ENCODE assay signal across 9 mouse cellular contexts in the genomic region with DNA sequence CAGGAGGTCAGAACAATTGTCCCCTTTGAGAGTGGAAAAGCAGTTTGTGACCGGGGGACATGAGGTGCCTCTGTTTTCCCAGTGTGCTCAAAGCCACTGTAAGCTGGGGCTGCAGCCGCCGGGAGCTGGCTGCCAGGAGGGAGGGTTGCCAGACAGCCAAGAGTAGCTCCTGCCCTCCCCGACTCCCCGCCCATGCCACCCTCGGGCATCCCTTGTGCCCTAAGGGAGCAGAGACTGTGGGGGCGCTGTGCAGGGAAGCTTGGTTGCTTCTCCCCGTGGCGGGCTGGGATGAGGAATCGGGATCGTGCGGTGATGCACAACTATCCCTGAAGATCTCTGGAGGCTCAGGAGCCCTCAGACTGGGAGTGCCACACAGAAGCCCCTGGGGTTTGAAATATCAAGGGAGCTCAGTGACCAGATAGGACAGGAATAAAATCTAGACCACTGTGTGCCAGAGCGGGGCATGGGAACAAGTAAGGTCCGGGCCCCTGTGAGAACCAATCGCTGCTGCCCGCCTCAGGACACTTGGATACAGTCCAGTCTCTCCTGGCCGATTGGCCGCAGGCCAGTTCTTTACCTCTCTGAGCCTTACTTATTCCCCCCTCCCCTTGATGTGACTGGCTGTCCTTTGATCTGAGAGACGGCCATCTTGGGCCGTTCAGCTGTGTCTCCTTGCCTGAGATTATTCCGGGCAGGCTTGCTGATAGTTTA. TPM values are rescaled to one million over a fixed set of nuclear protein-coding genes. Genes with fewer than 3 reads are reported as not detected.
DNase-seq lines count a peak whose midpoint lies in the region; ATAC-seq and TF ChIP-seq lines count a peak whose summit lies in the region.
"Had no signal": no experiment of that assay in that cellular context is flagged by ENCODE, and none has a peak within 500 bp of the region (broad histone marks: within the 10 kb centered on the region; RNA-seq: fewer than 3 reads in every experiment).

No protein-coding gene starts in this region.

- H3K4me2 ChIP-seq in forebrain, embryonic 16.5 days (ENCODE audit: low read length): peak overlapping the region; percentile 22; the same call in 1 of the 2 replicates
- H3K4me2 ChIP-seq: liver, embryonic 15.5 days had no signal

- H3K9me3 ChIP-seq in forebrain, embryonic 16.5 days (ENCODE audit: control insufficient read depth, low read length): no peaks in the 10 kb centered on the region
- H3K9me3 ChIP-seq: liver, embryonic 15.5 days had no signal

- no peak for TF ChIP-seq CTCF in testis, adult 2 months (IDR thresholded peaks at IDR 0.05; ENCODE audit: control insufficient read depth, insufficient read depth, insufficient replicate concordance, low read depth, low read length)

- no peaks in the 10 kb centered on the region for H3K27me3 ChIP-seq in forebrain, embryonic 16.5 days (replicated peaks; ENCODE audit: control insufficient read depth, insufficient read depth, low read length)
- no peaks in the 10 kb centered on the region for H3K27me3 ChIP-seq in testis, adult 2 months (ENCODE audit: control insufficient read depth, insufficient read depth, low read length)

- DNase-seq in layer of hippocampus, postnatal 10 days (ENCODE audit: low spot score in 2 of 2): peak; percentile 58 to 63
- DNase-seq in layer of hippocampus, adult 8-10 months (ENCODE audit: low spot score in 2 of 2): no peak
- DNase-seq in ZHBTc4 (ENCODE audit: low read depth, low spot score): peak; percentile 40
- peak; percentile 49 for DNase-seq in kidney, adult 9 months
- DNase-seq in embryo, embryonic 9.5 days (ENCODE audit: extremely low spot score): no peak
- DNase-seq in urinary bladder, adult 18-20 months (ENCODE audit: low spot score in 2 of 2): no peak

- no peak overlapping the region for H3K4me3 ChIP-seq in forebrain, embryonic 16.5 days (replicated peaks; ENCODE audit: low read length)
- H3K4me3 ChIP-seq in testis, adult 2 months (ENCODE audit: control insufficient read depth, low read depth, low read length): peak overlapping the region; percentile 12; the same call in 1 of the 2 replicates
- H3K4me3 ChIP-seq: liver, embryonic 15.5 days had no signal

- peak; percentile 47; the same call in 1 of the 2 replicates for ATAC-seq in forebrain, embryonic 16.5 days

- 35% methylated on average over 21 of the region's 21 CpGs for WGBS in forebrain, embryonic 16.5 days

- TF ChIP-seq POLR2A in testis, adult 2 months (IDR thresholded peaks at IDR 0.05; ENCODE audit: control insufficient read depth, low read depth, low read length): no peak

- H3K27ac ChIP-seq in forebrain, embryonic 16.5 days (ENCODE audit: low read length): no peak overlapping the region
- no peak overlapping the region for H3K27ac ChIP-seq in testis, adult 2 months (ENCODE audit: control insufficient read depth, insufficient read depth, low read depth, low read length)
- H3K27ac ChIP-seq: liver, embryonic 15.5 days had no signal

- H3K4me1 ChIP-seq in forebrain, embryonic 16.5 days (replicated peaks; ENCODE audit: control insufficient read depth, insufficient read depth, low read length): peaks cover 5% of the 10 kb centered on the region; the same call in 1 of the 2 replicates
- peaks cover 9% of the 10 kb centered on the region for H3K4me1 ChIP-seq in testis, adult 2 months (ENCODE audit: control insufficient read depth, insufficient read depth, low read length)
- H3K4me1 ChIP-seq: liver, embryonic 15.5 days had no signal

- H3K9ac ChIP-seq in forebrain, embryonic 16.5 days (replicated peaks; ENCODE audit: low read depth, low read length): peak overlapping the region; percentile 35; the same call in 1 of the 2 replicates
- H3K9ac ChIP-seq: liver, embryonic 15.5 days had no signal

- no peaks in the 10 kb centered on the region for H3K36me3 ChIP-seq in forebrain, embryonic 16.5 days (ENCODE audit: control insufficient read depth, insufficient read depth)
- no peaks in the 10 kb centered on the region for H3K36me3 ChIP-seq in testis, adult 2 months (ENCODE audit: control insufficient read depth, insufficient read depth, low read length)
- H3K36me3 ChIP-seq: liver, embryonic 15.5 days had no signal

RNA-seq across cellular contexts. Expression of a gene that starts 45.5 kb away (rescaled TPM):
- under 1 TPM in 1 of 2 experiments, not detected in 1; 0.25 TPM for total RNA-seq in layer of hippocampus, postnatal 10 days (2021)
- total RNA-seq in layer of hippocampus, adult 8-10 months (2022): under 1 TPM in 1 of 4 experiments, not detected in 3; 0.47 TPM
- not detected in 2 replicates for polyA plus RNA-seq in forebrain, embryonic 16.5 days (2015; fragmentation: Nextera tagmentation; extraction: Ambion mirVana)
- polyA plus RNA-seq in testis, adult 2 months (2012; rRNA removed): 0.64 and 0.68 TPM in 2 replicates

RNA-seq across cellular contexts. Expression of a gene that starts 50.7 kb away (rescaled TPM):
- 10 to 100 TPM; 25.7 to 26.2 TPM for total RNA-seq in layer of hippocampus, postnatal 10 days (2021)
- total RNA-seq in layer of hippocampus, adult 8-10 months (2022): 10 to 100 TPM; 24.1 to 33.1 (median 28.1) TPM
- polyA plus RNA-seq in forebrain, embryonic 16.5 days (2015; fragmentation: Nextera tagmentation; extraction: Ambion mirVana): 52.8 and 58.2 TPM in 2 replicates
- polyA plus RNA-seq in testis, adult 2 months (2012; rRNA removed): 6.6 and 6.7 TPM in 2 replicates

RNA-seq across cellular contexts. Expression of a gene that starts 51.4 kb away (rescaled TPM):
- under 1 TPM; 0.31 to 0.57 TPM for total RNA-seq in layer of hippocampus, postnatal 10 days (2021)
- 1 to 10 TPM in 1 of 4 experiments, under 1 TPM in 2, not detected in 1; 0.31 to 2.2 (median 0.52) TPM for total RNA-seq in layer of hippocampus, adult 8-10 months (2022)
- 0.91 TPM in 1 of 2 replicates, not detected in the other for polyA plus RNA-seq in forebrain, embryonic 16.5 days (2015; fragmentation: Nextera tagmentation; extraction: Ambion mirVana)
- 0.43 and 0.58 TPM in 2 replicates for polyA plus RNA-seq in testis, adult 2 months (2012; rRNA removed)

Comparison
In these comparisons a context has a peak if more than half of its experiments do, and no peak if none do; other contexts are left out.
1. DNase-seq: peak in layer of hippocampus, postnatal 10 days (2 of 2), ZHBTc4 (single experiment) and kidney, adult 9 months (single experiment); none in layer of hippocampus, adult 8-10 months (0 of 2), embryo, embryonic 9.5 days (single experiment) and urinary bladder, adult 18-20 months (0 of 2).